Mouse (Mus musculus): ENCODE measurements around the gene Olfr1100. TPM values are rescaled to one million over a fixed set of nuclear protein-coding genes. Genes with fewer than 3 reads are reported as not detected.

The Olfr1100 gene
- not detected for total RNA-seq (2021)
- long read RNA-seq, experiment 1 = 0 reads
- long read RNA-seq, experiment 2 = 0 reads

- intact Hi-C loops (cut with DNase I) = no loop called here
- DNase-seq = no peak
Observed at GRCm38 (mm10) chr2:86979854-86980253, at the start of gene Olfr1100. Gene Olfr1100 (minus strand): TSS chr2:86979954.

- intact Hi-C loops (cut with DNase I) = no loop called here
- no peak for DNase-seq
Observed at GRCm38 (mm10) chr2:87026980-87027379, 47.2 kb upstream of the Olfr1100 start, which contains the start of gene Olfr1104. Gene Olfr1104 (minus strand): TSS chr2:87027080.

DNA sequence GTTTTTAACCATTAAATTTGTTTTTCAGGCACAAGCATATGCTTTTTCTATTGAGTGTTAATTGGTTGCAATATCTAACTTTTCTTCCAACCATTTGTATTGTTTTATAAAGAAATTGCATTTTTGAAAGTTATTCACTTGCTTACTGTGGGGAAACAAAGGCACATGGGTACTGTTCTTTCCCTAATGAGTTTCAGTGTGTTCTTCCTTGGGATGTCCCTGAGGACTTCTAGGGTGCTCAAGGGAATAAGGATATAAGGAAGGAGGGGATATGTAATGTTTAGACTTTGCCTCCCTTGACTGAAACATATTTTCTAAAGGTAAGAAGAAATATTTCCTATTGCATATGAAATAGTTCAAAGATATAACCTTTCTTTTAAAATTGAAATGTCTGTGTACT lies 18.3 kb upstream of the Olfr1100 start, which contains the start of gene Olfr1102:
TSS of gene Olfr1102 (plus strand) at position 301 of the 400 bp plus-strand sequence.
- no peak for DNase-seq
- intact Hi-C loops (cut with DNase I) = no loop called here

DNA sequence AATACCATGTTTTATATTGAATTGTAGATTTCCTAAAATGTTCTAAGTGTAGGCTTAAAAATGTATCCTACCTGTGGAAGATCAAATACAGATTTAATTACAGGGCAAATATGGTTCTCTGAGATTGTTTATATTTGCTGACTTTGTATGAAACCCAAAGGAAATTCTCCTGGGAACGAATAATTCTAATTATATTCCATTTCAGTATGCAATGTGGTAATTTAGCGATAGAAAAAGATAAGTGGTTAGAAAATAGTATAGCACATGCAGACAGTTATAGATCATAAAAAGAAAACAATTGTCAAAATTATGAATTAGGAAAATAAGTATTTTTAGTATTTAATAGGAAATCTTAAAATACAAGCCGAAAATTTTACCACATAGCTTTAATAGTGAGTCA lies 11.4 kb upstream of the Olfr1100 start, which contains the start of gene Olfr1101:
TSS of gene Olfr1101 (minus strand) at position 101 of the 400 bp plus-strand sequence.
- intact Hi-C loops (cut with DNase I) = no loop called here
- DNase-seq = no peak

GRCm38 (mm10) chr2:86960593-86960992 lies 19.2 kb downstream of the Olfr1100 start, which contains the start of gene Olfr1099:
Gene Olfr1099 (minus strand): TSS chr2:86960693.
- intact Hi-C loops (cut with DNase I) = no loop called here
- no peak for DNase-seq

- intact Hi-C loops (cut with DNase I) = no loop called here
- DNase-seq = no peak
Observed at GRCm38 (mm10) chr2:86926557-86926956, 53.2 kb downstream of the Olfr1100 start.

Other genes with a start within 250 kb of the Olfr1100 start
- not detected for gene Olfr1089, start 246.3 kb downstream of the Olfr1100 start, total RNA-seq (2021)
- not detected for gene Olfr1090, start 221.0 kb downstream of the Olfr1100 start, total RNA-seq (2021)
- gene Olfr1093, start 197.5 kb downstream of the Olfr1100 start, total RNA-seq (2021) = not detected
- not detected for gene Olfr141, start 169.9 kb downstream of the Olfr1100 start, total RNA-seq (2021)
- not detected for gene Olfr1094, start 155.3 kb downstream of the Olfr1100 start, total RNA-seq (2021)
- not detected for gene Olfr1095, start 128.3 kb downstream of the Olfr1100 start, total RNA-seq (2021)
- not detected for gene Gm13723, start 105.2 kb downstream of the Olfr1100 start, total RNA-seq (2021)
- gene Olfr1097, start 87.7 kb downstream of the Olfr1100 start, total RNA-seq (2021) = not detected
- gene Olfr1098, start 55.4 kb downstream of the Olfr1100 start, total RNA-seq (2021) = not detected
- gene Olfr1099, start 19.3 kb downstream of the Olfr1100 start, total RNA-seq (2021) = not detected
- gene Olfr1101, start 11.3 kb upstream of the Olfr1100 start, total RNA-seq (2021) = not detected
- gene Olfr1102, start 18.4 kb upstream of the Olfr1100 start, total RNA-seq (2021) = not detected
- gene Olfr1104, start 47.1 kb upstream of the Olfr1100 start, total RNA-seq (2021) = not detected
- not detected for gene Olfr1105, start 56.6 kb upstream of the Olfr1100 start, total RNA-seq (2021)
- not detected for gene Olfr1106, start 72.3 kb upstream of the Olfr1100 start, total RNA-seq (2021)
- not detected for gene Olfr1107, start 95.9 kb upstream of the Olfr1100 start, total RNA-seq (2021)
- gene Olfr1109, start 116.1 kb upstream of the Olfr1100 start, total RNA-seq (2021) = not detected
- gene Olfr259, start 134.6 kb upstream of the Olfr1100 start, total RNA-seq (2021) = not detected
- gene Olfr1110, start 160.3 kb upstream of the Olfr1100 start, total RNA-seq (2021) = not detected
- not detected for gene Olfr1111, start 172.7 kb upstream of the Olfr1100 start, total RNA-seq (2021)
- not detected for gene Olfr1112, start 207.8 kb upstream of the Olfr1100 start, total RNA-seq (2021)
- not detected for gene Olfr1113, start 229.0 kb upstream of the Olfr1100 start, total RNA-seq (2021)